Mouse (Mus musculus): ENCODE measurements around the gene Retn. TPM values are rescaled to one million over a fixed set of nuclear protein-coding genes. Genes with fewer than 3 reads are reported as not detected.

Gene Retn
- 0.17 TPM in 1 of 2 replicates, not detected in the other for polyA plus RNA-seq (2015; fragmentation: Nextera tagmentation; extraction: Ambion mirVana)

DNA sequence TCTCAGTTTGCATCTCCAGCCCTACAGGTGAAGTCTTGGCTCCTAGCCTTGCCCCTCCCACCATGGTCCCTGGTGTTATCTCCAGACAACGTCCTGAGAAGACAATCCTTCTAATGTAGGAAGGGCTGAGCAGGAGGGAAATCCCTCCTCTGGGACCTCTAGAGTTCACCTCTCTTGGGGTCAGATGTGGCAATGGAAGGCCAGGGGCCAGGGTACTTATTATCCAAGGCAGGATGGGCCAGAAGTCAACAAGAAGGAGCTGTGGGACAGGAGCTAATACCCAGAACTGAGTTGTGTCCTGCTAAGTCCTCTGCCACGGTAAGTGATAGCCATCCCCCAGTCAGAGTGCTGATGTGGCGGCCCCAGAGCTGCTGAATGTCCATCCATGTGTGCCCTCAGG lies at the start of gene Retn:
TSS of gene Retn (plus strand) at position 245 of the 400 bp plus-strand sequence.
- Histone ChIP-seq H3K4me3 (no peak within 1 kb of the TSS), H3K4me2 (replicated peaks) (no peak within 1 kb of the TSS), H3K27me3 (0 out of 2 replicates have a peak, but pooled peaks cover 4% of the 10 kb centered on the region), H3K9ac (no peak within 1 kb of the TSS), H3K36me3 (no peaks in the 10 kb centered on the region), H3K9me3 (no peaks in the 10 kb centered on the region), H3K27ac (no peak within 1 kb of the TSS), H3K4me1 (no peaks in the 10 kb centered on the region)
- ATAC-seq (ENCODE audit: low FRiP score, low read depth) = no peak
- 65% methylated on average over 3 of the region's 3 CpGs for WGBS

DNA sequence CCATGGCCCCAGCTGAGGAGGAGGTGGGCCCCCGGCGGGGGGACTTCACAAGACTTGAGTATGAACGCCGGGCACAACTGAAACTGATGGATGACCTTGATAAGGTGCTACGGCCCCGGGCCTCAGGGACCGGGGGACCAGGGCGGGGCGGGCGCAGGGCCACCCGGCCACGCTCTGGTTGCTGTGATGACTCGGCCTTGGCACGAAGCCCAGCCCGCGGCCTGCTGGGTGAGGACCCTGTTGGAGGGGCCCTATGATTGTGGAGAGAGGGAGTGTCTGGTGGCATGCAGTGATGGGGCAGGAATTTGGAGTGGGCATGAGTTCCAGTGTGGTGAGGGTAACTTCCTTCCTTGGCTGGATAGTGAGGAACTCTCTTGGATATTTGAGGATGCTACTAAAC lies 49.0 kb upstream of the Retn start:
- Histone ChIP-seq H3K4me2 (replicated peaks) (no peak overlapping the region), H3K9ac (no peak overlapping the region), H3K4me3 (no peak overlapping the region), H3K27me3 (no peaks in the 10 kb centered on the region), H3K27ac (no peak overlapping the region), H3K36me3 (peaks cover 83% of the 10 kb centered on the region), H3K9me3 (no peaks in the 10 kb centered on the region), H3K4me1 (no peaks in the 10 kb centered on the region)
- WGBS = 85% methylated on average over 16 of the region's 16 CpGs
- no peak for ATAC-seq (ENCODE audit: low FRiP score, low read depth)

DNA sequence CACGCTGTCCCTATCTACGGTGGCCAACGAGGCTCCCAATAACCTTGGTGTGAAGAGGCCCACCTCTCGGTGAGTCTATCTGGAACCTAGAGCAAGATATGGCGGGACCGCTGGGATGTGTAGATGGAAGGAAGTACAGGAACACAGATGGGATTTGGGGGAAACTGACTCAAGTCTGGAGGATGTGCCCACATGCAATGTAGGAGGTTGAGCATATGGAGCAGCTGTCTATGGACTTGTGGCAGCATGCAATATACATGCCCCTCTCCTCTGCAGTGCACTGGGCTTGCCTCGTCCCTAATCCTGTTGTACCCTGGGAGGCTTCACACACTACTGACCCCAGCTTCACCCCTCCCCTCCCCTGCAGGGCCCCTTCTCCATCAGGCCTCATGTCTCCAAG lies 47.7 kb upstream of the Retn start:
- ATAC-seq (ENCODE audit: low FRiP score, low read depth) = no peak
- H3K4me2 ChIP-seq (replicated peaks) = no peak overlapping the region
- H3K27ac ChIP-seq = no peak overlapping the region
- no peaks in the 10 kb centered on the region for H3K4me1 ChIP-seq
- WGBS = 91% methylated on average over 7 of the region's 7 CpGs
- H3K4me3 ChIP-seq = no peak overlapping the region
- H3K27me3 ChIP-seq = no peaks in the 10 kb centered on the region
- no peak overlapping the region for H3K9ac ChIP-seq
- H3K9me3 ChIP-seq = no peaks in the 10 kb centered on the region
- peaks cover 85% of the 10 kb centered on the region for H3K36me3 ChIP-seq

DNA sequence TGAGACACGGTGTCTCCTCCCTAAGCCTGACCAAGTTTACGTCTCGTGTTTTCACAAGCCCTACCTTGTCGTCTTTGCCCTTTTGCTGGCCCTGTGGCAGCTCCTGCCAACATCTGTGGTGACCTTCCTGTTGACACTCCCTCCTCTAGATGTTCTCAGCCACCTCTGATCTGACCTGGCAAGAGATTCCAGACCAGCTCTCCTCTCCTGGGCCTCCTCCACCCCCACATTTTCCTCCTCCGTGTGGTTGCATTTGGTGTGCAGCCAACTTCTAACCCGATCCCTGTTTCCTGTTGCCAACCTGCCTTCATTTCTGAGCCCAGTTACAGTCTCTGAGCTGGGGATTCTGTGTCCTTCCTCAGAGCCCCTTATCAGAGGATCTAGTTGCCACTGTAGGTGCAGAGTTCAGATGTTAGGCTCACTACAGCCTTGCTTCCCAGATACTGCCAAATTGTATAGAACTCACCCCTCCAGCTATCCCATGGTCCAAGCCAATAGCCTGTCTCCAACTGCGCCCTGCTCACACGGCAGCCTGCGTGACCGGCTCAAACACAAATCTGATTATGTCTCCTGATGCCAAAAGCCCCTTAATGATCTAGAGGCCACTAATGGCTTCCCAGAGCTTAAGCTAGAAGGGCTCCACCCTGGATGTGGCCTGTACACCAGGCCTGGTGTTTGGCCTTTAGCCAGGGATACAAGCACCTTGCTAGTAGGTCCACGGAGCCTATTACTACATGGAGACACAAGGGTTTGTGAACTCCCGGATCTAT lies 46.3 kb upstream of the Retn start:
- 0 out of 2 replicates have a peak overlapping the region, but pooled peaks have one; percentile 15 for H3K27ac ChIP-seq

DNA sequence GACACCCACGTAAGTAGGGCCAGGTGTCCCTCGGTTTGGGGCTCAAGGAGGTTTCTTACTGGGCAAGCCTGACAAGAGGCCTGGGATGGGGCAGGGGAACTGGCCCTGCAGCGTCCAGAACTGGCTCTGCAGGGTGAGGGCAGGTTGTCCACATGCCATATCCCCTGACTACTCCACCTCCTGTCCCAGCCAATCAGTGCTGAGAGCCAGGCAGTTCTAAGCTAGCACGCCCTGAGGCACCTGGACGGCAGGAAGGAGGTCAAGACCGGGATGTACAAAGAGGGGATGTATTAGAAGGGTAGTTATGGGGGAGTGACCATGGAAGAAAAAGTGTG lies 45.8 kb upstream of the Retn start:
- H3K9ac ChIP-seq = no peak overlapping the region
- H3K27ac ChIP-seq = no peak overlapping the region
- H3K4me2 ChIP-seq (replicated peaks) = no peak overlapping the region
- WGBS = 87% methylated on average over 6 of the region's 6 CpGs
- H3K4me3 ChIP-seq = no peak overlapping the region
- H3K4me1 ChIP-seq = no peaks in the 10 kb centered on the region
- H3K27me3 ChIP-seq = no peaks in the 10 kb centered on the region
- H3K9me3 ChIP-seq = no peaks in the 10 kb centered on the region
- ATAC-seq (ENCODE audit: low FRiP score, low read depth) = no peak
- peaks cover 86% of the 10 kb centered on the region for H3K36me3 ChIP-seq

More for the DNA sequence above, 46.3 kb upstream of the Retn start:
- Histone ChIP-seq H3K4me2 (replicated peaks) (no peak overlapping the region), H3K9me3 (no peaks in the 10 kb centered on the region), H3K9ac (no peak overlapping the region), H3K4me3 (no peak overlapping the region), H3K27me3 (no peaks in the 10 kb centered on the region), H3K36me3 (peaks cover 86% of the 10 kb centered on the region), H3K4me1 (no peaks in the 10 kb centered on the region)
- 86% methylated on average over 12 of the region's 12 CpGs for WGBS
- ATAC-seq (ENCODE audit: low FRiP score, low read depth) = no peak

DNA sequence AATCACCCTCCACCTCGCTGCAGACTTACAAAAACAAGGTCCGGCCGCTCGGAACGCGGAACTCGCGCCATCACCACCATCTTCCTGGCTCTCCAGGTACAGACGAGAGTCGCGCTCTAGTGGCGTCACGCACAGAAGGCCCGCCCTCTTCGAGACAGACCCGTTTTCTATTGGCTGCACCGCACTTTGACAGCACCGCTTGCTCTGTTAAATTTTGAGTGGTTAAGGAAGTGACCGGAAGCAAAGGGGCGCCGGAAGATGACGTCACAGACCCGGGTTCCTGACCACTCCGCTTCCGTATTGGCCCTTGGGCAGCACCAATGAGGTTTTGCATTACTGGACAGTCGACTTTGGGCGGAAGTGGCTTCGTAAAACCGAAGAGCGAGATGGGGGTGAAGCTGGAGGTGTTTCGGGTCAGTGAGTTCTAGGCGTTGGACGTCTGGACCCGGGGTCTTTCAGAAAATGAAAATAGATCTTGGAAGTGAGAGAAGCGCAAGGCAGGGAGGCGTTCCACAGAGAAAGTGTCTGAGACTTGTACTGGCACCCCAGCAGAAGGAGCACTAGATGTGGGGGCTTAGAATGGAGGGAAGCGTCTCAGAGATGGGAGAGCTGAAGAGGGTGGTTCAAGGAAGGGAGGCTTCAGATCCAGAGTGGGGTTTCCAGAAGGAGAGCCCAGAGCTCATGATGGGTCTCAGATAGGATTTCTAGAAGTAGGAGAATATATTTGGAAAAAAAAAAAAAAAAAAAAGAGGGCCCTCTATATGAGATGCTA lies 34.2 kb upstream of the Retn start, which contains the start of the genes Xab2 and Pet100:
TSS of gene Xab2 (minus strand) at position 118 of the 772 bp plus-strand sequence.
TSS of gene Pet100 (plus strand) at position 350 of the 772 bp plus-strand sequence.
- no peaks in the 10 kb centered on the region for H3K9me3 ChIP-seq
- H3K27ac ChIP-seq = no peak within 1 kb of the TSS
- H3K4me1 ChIP-seq = peaks cover 18% of the 10 kb centered on the region
- H3K4me2 ChIP-seq (replicated peaks) = peak within 1 kb of the TSS; percentile 82
- H3K27me3 ChIP-seq = no peaks in the 10 kb centered on the region
- WGBS = under 1% methylated on average over 37 of the region's 37 CpGs
- peak within 1 kb of the TSS; percentile 80 for H3K9ac ChIP-seq
- peaks cover 30% of the 10 kb centered on the region for H3K36me3 ChIP-seq
- peak; percentile 99 for ATAC-seq (ENCODE audit: low FRiP score, low read depth)
- H3K4me3 ChIP-seq = peak within 1 kb of the TSS; percentile 92

DNA sequence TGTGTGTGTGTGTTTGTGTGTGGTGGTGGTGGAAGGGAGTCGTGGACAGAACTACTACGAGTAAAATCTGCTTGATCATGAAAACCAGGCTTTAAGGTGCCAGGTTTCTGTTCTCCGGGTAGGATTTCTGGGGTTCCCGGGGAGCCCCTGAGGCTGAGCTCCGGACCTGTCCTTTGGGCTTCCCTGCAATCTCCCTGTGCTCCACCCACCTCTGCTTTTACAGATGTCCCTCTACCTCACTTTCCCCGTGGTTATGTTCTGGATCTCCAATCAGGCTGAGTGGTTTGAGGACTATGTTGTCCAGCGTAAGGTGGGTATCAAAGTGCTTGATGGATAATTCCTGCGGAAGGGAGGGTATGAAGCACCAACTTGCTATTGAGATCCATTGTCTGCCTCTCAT lies 33.5 kb upstream of the Retn start:
- Histone ChIP-seq H3K36me3 (peaks cover 24% of the 10 kb centered on the region), H3K27me3 (no peaks in the 10 kb centered on the region), H3K9me3 (no peaks in the 10 kb centered on the region), H3K4me2 (replicated peaks) (peak overlapping the region; percentile 79), H3K27ac (no peak overlapping the region), H3K4me1 (peaks cover 18% of the 10 kb centered on the region), H3K9ac (peak overlapping the region; percentile 78), H3K4me3 (peak overlapping the region; percentile 92)
- no peak for ATAC-seq (ENCODE audit: low FRiP score, low read depth)
- 69% methylated on average over 8 of the region's 8 CpGs for WGBS

DNA sequence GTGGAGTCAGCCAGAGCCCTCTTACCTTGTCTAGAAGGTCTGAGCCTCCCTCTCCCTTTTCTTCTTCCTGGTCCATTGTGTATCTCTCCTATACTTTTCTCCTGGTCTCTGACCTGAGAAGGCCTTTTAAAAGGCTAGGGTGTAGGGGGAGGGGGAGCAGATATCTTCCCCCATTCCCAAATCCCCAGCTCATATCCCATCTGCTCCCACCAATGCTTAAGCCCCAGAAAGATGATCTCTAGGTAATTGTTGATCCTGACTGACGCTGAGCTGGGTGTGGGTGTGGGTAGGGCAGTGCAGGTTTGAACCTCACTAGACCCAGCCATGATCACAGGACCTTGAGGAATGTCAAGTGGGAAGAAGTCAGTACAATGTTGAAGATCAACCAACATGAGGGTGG lies 30.1 kb upstream of the Retn start, which contains the start of gene Pcp2:
TSS of gene Pcp2 (minus strand) at position 101 of the 400 bp plus-strand sequence.
- peaks cover 18% of the 10 kb centered on the region for H3K27me3 ChIP-seq
- no peak within 1 kb of the TSS for H3K9ac ChIP-seq
- H3K36me3 ChIP-seq = peaks cover 4% of the 10 kb centered on the region
- WGBS = 69% methylated on average over 1 of the region's 1 CpGs
- no peak for ATAC-seq (ENCODE audit: low FRiP score, low read depth)
- no peak within 1 kb of the TSS for H3K4me2 ChIP-seq (replicated peaks)
- no peak within 1 kb of the TSS for H3K4me3 ChIP-seq
- no peaks in the 10 kb centered on the region for H3K9me3 ChIP-seq
- H3K4me1 ChIP-seq = peaks cover 7% of the 10 kb centered on the region
- H3K27ac ChIP-seq = no peak within 1 kb of the TSS

DNA sequence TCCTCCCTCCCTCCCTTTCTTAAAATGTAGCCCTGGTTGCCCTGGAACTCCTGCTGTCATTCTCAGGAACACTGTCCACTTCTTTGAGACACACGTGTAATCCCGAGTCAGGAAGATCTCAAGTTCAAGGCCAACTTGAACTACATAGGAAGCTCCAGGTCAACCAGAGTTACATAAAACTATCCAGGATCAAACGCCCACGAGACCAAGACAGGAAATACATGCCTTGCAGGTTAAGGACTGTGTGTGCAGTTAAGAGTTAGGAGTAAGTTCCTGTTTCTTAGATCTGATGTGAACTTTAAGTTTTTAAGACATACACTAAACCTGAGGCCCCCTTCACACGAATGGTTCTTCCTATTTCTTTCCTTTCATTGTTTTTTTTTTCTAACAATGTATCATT lies 28.6 kb upstream of the Retn start:
- Histone ChIP-seq H3K4me3 (no peak overlapping the region), H3K27ac (no peak overlapping the region), H3K27me3 (peaks cover 29% of the 10 kb centered on the region), H3K9me3 (no peaks in the 10 kb centered on the region), H3K4me1 (peaks cover 16% of the 10 kb centered on the region), H3K36me3 (peaks cover 4% of the 10 kb centered on the region), H3K9ac (no peak overlapping the region), H3K4me2 (replicated peaks) (no peak overlapping the region)
- WGBS = 63% methylated on average over 5 of the region's 5 CpGs
- no peak for ATAC-seq (ENCODE audit: low FRiP score, low read depth)

DNA sequence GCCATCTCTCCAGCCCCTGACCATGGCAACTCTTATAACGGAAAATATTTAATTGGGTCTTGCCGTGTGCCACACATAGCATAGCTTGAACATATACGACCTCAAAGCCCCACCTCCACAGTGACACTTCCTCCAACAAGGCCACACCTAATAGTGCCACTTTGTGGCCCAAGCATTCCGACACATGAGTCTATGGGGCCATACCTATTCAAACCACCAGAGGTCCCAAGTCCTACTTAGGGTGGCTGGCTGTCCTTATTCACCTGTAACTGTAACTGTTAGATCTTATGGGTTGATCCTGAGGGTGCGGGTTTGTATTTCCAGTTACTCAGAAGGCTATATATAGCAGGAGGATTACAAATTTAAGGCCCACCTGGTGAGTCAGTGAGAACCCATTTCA lies 27.6 kb upstream of the Retn start:
- Histone ChIP-seq H3K4me3 (no peak overlapping the region), H3K4me1 (peaks cover 12% of the 10 kb centered on the region; the same call in 1 of the 2 replicates), H3K9ac (no peak overlapping the region), H3K9me3 (no peaks in the 10 kb centered on the region), H3K36me3 (peaks cover 4% of the 10 kb centered on the region), H3K4me2 (replicated peaks) (no peak overlapping the region), H3K27me3 (peaks cover 29% of the 10 kb centered on the region), H3K27ac (no peak overlapping the region)
- no peak for ATAC-seq (ENCODE audit: low FRiP score, low read depth)
- 21% methylated on average over 5 of the region's 5 CpGs for WGBS

DNA sequence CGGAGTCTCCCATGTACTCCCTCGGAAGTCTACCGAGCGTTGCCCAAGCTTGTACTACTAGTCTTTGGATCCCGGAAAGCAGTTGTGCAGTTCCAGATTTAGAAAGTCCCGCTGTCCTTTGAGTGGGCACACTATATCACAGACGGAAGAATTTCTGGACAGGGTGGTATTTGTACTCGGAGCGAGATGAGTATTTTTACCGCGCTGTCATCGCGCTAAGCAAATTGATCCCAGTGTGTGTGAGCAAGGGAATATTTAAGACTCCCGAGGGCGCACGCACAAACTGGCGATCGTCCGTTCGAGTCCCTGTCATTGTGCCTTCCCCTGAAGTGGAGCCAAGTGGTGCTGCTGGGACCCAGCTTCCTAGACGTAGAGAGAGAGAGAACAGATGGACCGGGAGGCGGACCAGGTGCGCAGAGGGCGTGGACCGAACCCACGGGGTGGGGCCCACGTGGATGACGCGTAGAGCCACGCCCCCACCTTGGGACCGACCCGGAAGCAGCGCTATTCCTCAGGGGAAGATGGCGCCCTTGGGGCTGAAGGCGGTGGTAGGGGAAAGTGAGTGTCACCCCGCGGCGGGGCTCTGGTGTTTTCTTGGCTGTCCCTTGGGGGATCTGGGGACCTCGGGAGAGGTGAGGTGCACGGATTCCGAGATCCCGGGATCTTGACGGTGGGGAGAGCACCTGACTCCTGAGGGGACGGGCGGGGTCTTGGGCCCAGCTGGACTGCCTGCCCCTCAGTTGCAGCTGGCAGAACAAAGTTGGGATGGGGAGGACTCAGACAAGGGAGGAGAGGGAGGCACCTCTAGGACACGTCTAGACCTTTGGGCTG lies 24.7 kb upstream of the Retn start, which contains the start of gene Stxbp2:
TSS of gene Stxbp2 (plus strand) at position 309 of the 831 bp plus-strand sequence.
- no peaks in the 10 kb centered on the region for H3K9me3 ChIP-seq
- peak within 1 kb of the TSS; percentile 53 for H3K4me3 ChIP-seq
- H3K27me3 ChIP-seq = peaks cover 29% of the 10 kb centered on the region
- H3K36me3 ChIP-seq = no peaks in the 10 kb centered on the region
- 8% methylated on average over 47 of the region's 47 CpGs for WGBS
- peak; percentile 66 for ATAC-seq (ENCODE audit: low FRiP score, low read depth)
- H3K4me2 ChIP-seq (replicated peaks) = peak within 1 kb of the TSS; percentile 85
- peak within 1 kb of the TSS; percentile 48 for H3K9ac ChIP-seq
- no peak within 1 kb of the TSS for H3K27ac ChIP-seq
- peaks cover 12% of the 10 kb centered on the region; the same call in 1 of the 2 replicates for H3K4me1 ChIP-seq

Measured in limb, embryonic 13.5 days (tissue).